Comparison of ENCODE assay signal across 24 mouse cellular contexts in genomic region chr16:96602206-96602605, GRCm38 (mm10).
"Had no signal": no experiment of that assay in that cellular context is flagged by ENCODE, and none has a peak within 500 bp of the region (broad histone marks: within the 10 kb centered on the region; RNA-seq: fewer than 3 reads in every experiment).

No protein-coding gene starts in this region.

- H3K27me3 ChIP-seq: kidney, embryonic 15.5 days; limb, embryonic 13.5 days; liver, embryonic 12.5 days; liver, embryonic 15.5 days; lung, embryonic 15.5 days; megakaryocyte, embryonic 14.5 days; midbrain, embryonic 13.5 days; neural tube, embryonic 13.5 days had no signal

- H3K27ac ChIP-seq: kidney, embryonic 15.5 days; layer of hippocampus, adult 2 months; limb, embryonic 10.5 days; limb, embryonic 13.5 days; liver, embryonic 12.5 days; liver, embryonic 15.5 days; lung, embryonic 15.5 days; midbrain, embryonic 10.5 days; midbrain, embryonic 13.5 days; neural tube, embryonic 13.5 days; stomach, postnatal 0 days had no signal

- DNase-seq: kidney, adult 8-10 months; kidney, postnatal 14 days; layer of hippocampus, adult 9-11 months; liver; lung, adult 18-20 months; lung, postnatal 10 days; lung, postnatal 36 days; retina, postnatal 1 day; right cerebral cortex, postnatal 4 days; thymus, postnatal 25 days had no signal

- H3K9ac ChIP-seq: kidney, embryonic 15.5 days; limb, embryonic 13.5 days; liver, embryonic 12.5 days; liver, embryonic 15.5 days; lung, embryonic 15.5 days; midbrain, embryonic 13.5 days; neural tube, embryonic 13.5 days had no signal

- H3K4me3 ChIP-seq: kidney, embryonic 15.5 days; layer of hippocampus, adult 2 months; limb, embryonic 10.5 days; limb, embryonic 13.5 days; liver, embryonic 12.5 days; liver, embryonic 15.5 days; lung, embryonic 15.5 days; megakaryocyte, embryonic 14.5 days; midbrain, embryonic 10.5 days; midbrain, embryonic 13.5 days; myocyte; neural tube, embryonic 13.5 days had no signal

- H3K9me3 ChIP-seq: kidney, embryonic 15.5 days; limb, embryonic 10.5 days; limb, embryonic 13.5 days; liver, embryonic 12.5 days; liver, embryonic 15.5 days; lung, embryonic 15.5 days; midbrain, embryonic 10.5 days; midbrain, embryonic 13.5 days; neural tube, embryonic 13.5 days had no signal

- H3K36me3 ChIP-seq: kidney, embryonic 15.5 days; limb, embryonic 10.5 days; limb, embryonic 13.5 days; liver, embryonic 12.5 days; liver, embryonic 15.5 days; lung, embryonic 15.5 days; midbrain, embryonic 10.5 days had no signal

- ATAC-seq: liver, embryonic 12.5 days; midbrain, embryonic 13.5 days; midbrain, embryonic 16.5 days had no signal

- H3K4me1 ChIP-seq: kidney, embryonic 15.5 days; limb, embryonic 10.5 days; limb, embryonic 13.5 days; liver, embryonic 12.5 days; liver, embryonic 15.5 days; lung, embryonic 15.5 days; megakaryocyte, embryonic 14.5 days; midbrain, embryonic 10.5 days; midbrain, embryonic 13.5 days; neural tube, embryonic 13.5 days had no signal

- H3K4me2 ChIP-seq: kidney, embryonic 15.5 days; limb, embryonic 13.5 days; liver, embryonic 12.5 days; liver, embryonic 15.5 days; lung, embryonic 15.5 days; midbrain, embryonic 13.5 days; neural tube, embryonic 13.5 days had no signal
